Mouse (Mus musculus): ENCODE results near the gene Ppp1r21. TPM values are rescaled to one million over a fixed set of nuclear protein-coding genes. Genes with fewer than 3 reads are reported as not detected.

Gene Ppp1r21
- total RNA-seq, 2 experiments from 2014 or later = 13.6 to 15.9 TPM

DNA sequence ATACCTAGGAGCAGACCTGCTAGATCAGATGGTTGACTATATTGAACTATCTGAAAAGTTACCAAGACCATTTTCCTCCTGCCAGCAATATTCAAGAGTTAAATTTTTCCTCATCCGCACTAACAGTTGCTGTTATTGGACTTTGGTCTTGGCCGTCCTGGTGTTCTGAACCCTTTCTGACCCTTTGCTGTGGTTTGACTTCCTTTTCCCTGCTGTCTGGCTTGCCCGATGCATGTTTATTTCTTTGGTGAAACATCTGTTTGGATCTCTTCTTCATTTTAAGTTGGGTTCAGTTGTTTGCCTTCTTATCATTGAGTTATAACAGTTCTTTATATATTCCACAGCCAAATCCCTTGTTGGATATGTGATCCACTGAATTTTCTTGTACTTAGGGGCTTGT lies 33.7 kb downstream of the Ppp1r21 start:
- ATAC-seq (replicated peaks; ENCODE audit: low FRiP score, poor library complexity, severe bottlenecking) = no peak

DNA sequence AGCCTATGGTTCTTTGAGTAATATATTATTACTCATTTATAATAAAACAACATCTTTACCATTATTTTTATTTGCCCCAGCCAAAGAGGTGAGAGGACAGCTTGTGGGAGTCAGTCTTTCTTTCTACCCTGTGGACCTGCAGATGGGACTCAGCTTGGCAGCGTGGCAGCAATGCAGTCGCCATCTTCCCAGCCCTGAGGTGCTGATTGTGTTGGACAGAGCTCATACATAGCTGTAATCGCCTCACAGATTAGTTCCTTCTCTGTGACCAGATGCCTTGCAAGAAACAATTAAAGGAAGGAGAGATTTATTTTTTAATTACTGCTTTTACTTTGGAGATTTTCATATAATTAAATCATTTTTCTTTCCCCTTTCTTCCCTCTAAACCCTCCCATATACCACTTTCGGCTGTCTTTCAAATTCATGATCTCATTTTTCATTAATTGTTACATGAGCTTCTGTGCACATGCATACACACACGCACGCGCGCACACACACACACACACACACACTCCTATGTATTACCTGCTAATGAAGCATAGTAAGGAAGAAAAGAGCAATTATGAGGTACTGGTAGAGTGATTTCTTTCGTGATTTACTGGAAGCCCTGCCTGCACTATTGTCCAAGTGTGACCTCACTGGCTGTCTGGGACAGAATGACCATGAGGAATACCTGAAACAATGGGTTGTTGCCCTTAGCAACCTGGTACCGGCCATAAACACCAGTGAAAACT lies 40.1 kb downstream of the Ppp1r21 start:
- no peak for ATAC-seq (replicated peaks; ENCODE audit: low FRiP score, poor library complexity, severe bottlenecking)

DNA sequence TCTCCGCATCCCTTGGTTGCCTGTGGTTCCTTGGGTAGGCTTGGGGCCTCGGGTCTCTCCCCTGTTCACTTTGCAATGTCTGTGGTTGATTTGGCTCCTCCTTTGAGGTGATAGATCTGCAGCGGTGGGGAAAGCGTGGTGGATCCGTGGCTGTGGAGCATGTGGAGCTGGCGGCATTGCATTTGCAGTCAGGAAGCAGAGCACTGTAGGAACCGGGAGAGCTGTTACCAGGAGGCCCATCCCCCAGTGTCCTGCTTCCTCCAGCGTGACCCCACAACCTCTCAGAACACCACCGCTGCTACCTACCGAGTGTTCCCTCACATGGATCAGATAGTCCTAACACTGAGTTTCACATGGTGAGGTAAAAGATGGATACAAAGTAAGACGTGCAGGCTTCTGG lies 40.9 kb downstream of the Ppp1r21 start:
- ATAC-seq (replicated peaks; ENCODE audit: low FRiP score, poor library complexity, severe bottlenecking) = no peak

DNA sequence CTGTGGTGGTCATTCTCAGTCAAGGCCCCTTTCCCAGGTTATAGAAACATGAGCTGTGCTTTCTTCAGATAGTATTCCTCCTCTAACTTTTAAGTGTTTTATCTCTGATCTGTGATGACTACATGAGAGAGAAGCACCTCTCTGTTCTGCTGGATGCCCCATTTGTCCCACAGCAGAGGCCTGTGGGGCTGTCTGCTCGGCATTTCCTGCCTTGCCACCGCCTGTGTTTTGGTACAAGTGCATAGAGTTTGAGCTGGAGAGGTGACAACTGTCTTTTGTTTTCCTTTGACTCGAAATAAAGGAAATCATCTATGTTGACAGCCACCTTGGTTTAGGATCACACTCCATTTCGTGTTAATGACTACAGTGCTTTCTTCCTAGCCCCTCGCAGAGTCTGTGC lies 44.9 kb downstream of the Ppp1r21 start:
- ATAC-seq (replicated peaks; ENCODE audit: low FRiP score, poor library complexity, severe bottlenecking) = no peak

DNA sequence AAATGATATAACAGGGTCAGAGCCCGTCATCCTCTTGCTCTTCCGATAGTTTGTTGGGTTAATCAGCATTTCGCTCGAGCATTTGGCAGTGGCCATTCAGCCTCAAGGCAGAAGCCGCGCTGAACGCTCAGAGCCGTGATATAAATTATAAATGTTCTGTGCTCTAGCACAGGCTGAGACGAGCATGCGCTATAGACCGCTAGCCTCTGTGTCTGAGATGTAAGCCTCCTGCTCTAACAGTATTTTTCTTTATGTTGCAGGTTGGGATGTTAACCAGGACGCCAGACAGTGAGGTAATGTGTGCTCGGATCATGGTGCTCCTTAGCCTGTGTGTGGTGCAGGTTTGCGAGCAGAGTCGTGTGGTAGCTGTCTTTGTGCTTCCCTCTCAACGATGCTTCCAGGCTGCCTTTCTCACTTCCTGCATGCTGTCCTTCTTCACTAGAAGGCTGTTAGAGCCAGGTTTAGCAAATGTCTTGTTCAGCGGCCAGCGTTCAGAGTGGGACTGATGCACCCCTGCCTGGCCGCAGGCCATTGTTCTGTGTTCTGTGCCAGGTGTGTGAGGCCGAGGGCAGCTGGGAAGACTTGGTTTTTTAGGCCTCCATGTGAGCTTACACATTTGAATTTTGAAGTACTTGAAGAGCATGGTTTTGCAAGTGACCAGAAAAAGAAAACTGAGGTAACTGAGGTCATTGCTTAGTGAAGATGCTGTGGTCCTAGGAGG lies 48.8 kb downstream of the Ppp1r21 start:
- no peak for ATAC-seq (replicated peaks; ENCODE audit: low FRiP score, poor library complexity, severe bottlenecking)

DNA sequence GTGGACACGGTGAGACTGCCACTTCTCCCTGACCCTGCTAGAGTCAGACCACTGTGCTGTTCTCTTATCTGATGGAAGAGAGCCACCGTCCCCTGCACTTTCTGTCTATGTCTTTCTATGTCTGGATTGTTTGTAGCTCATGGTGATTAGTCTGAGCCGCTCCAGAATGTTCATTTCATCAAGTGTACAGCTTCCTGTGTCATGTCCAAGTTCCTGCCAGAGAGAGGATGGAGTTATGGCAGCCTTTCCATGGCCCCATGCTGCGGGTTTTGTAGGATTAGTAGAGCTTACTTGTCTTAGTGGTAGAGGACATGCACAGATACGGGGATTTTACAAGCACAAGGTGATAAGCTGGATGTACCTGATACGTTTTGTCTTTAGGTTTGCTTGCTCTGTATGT lies 50.6 kb downstream of the Ppp1r21 start:
- no peak for ATAC-seq (replicated peaks; ENCODE audit: low FRiP score, poor library complexity, severe bottlenecking)

DNA sequence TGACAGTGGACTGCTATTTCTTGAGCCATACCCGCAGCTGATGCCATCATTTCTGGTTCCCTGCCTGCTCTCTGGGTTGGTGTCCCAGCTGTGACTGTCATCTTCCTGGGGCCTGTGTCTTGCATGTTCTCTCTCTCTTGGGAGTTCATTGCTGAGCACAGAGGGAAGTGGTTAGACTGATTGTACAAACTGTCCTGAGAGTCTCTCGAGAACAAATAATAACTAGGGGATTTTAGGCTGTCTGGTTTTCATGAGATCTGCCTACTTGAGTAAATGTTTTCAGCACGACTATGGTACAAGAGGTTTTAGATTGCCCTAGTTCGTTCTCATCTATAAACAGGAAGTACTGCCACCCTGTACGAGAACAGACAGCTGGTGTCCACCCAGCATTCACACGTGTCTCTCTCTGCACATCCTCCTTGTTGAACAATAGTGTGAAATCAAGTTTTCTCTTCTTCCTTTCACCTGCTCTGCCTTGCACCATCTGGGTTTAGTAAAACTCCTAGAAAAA lies 51.6 kb downstream of the Ppp1r21 start:
- ATAC-seq (replicated peaks; ENCODE audit: low FRiP score, poor library complexity, severe bottlenecking) = no peak

DNA sequence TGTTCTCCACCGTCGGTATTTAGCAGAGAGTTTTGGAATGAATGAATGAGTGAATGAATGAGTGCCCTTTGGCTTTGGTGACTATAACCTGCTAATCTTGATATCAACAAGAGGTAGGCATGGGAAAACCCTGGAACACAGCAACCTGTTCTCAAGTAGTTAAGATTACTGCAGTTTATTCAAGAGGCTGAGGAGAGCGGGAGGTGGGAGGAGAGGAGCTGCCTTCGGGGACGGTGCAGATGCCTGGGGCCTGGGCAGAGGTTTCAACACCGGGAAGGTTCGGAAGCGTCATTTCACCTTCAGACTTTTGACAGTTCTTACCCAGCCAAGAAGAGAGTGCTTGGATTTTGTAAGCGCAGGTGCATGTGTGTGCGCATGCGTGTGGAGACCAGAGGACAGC lies 53.1 kb downstream of the Ppp1r21 start:
- no peak for ATAC-seq (replicated peaks; ENCODE audit: low FRiP score, poor library complexity, severe bottlenecking)

DNA sequence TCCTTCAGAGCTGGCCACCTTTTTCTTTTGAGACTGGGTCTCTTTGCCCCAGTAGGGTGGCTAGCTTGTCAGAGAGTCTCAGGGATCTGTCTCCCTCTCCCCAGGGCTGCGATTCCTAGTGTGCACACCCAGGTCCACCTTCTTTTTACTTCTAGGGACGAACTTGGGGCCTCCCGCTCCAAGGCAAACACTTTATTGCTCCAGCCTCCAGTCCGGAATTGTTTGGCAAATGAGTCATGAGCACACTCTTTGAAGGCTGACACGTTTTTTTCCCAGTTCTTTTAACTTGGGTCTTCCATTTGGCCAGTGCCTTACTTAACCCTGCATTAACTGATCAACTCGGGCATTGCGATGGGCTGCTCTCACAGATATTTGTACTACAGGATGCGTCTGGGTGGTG lies 53.5 kb downstream of the Ppp1r21 start:
- no peak for ATAC-seq (replicated peaks; ENCODE audit: low FRiP score, poor library complexity, severe bottlenecking)

DNA sequence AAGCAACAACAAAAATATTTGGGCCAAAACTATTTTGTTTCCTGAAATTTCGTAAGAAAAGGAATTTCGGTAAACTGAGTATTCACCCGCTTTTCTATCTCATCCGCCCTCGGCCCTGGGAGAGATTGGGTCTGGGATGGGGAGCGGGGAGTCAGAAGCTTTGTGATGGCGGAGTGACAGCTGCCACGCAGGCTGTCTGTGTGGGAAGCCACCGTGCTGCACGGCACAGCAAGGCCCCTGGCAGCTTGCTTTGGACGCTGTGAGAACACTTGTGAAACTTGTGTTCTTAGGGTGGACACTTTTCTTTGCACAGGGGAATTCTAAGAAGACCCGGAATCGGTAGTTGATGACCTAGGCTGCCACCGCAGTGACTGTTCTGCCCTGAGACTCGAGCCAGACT lies 57.5 kb downstream of the Ppp1r21 start:
- ATAC-seq (replicated peaks; ENCODE audit: low FRiP score, poor library complexity, severe bottlenecking) = no peak

DNA sequence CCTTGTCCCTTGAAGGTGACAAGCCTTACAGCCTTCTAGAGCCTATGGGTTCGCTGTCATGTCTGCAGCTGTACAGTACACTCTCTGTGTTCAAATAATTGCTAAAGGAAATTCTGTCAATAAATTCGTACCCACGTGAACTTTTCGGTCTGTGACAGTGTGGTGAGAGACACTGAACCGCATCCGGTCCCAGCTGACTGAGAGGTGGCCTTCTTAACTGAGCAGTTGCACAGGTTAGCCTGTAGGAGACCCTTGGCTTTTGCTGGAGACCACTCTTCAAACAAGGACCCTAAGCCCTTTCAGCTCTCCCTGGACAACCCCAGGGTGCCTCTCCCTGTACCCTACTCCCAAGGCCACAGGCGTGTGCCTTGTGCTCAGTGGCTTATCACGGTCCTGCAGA lies 58.3 kb downstream of the Ppp1r21 start:
- ATAC-seq (replicated peaks; ENCODE audit: low FRiP score, poor library complexity, severe bottlenecking) = no peak

DNA sequence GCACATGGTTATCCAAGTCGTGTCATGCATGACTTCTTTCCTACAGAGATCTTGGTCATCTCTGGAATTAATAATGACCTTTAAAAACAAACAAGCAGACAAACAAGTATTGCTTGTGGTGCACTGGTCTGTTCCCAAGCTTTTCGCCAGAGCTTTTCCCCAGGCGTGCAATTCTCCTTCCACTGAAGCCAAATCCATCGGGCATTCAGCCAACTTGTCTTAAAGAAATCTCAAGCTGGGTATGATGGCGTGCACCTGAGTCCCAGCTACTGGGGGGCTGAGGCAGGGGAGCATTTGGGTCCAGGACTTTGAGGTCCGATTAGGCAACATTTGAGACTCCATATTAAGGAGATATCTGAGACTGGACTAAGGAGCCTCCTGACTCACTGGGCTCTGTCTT lies 60.3 kb downstream of the Ppp1r21 start:
- ATAC-seq (replicated peaks; ENCODE audit: low FRiP score, poor library complexity, severe bottlenecking) = no peak

DNA sequence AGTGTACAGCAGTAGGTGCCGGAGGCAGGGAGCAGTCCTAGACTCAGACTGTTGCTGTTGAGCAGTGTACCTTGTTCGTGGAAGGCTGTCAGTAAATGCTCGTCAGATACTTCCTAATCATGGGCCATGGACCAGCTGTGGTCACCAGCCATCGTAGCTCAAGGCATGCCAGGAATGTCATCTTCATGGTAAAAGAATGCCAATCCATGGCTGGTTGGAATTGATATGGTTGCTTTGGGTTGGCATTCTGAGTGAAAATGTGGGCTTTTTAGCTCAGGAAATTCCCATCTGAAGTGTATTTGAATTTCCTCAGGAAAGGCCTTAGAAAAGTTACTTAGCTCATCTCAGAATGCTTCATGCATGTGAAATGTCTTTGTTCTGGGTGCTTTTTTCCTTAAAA lies 65.2 kb downstream of the Ppp1r21 start:
- ATAC-seq (replicated peaks; ENCODE audit: low FRiP score, poor library complexity, severe bottlenecking) = no peak

DNA sequence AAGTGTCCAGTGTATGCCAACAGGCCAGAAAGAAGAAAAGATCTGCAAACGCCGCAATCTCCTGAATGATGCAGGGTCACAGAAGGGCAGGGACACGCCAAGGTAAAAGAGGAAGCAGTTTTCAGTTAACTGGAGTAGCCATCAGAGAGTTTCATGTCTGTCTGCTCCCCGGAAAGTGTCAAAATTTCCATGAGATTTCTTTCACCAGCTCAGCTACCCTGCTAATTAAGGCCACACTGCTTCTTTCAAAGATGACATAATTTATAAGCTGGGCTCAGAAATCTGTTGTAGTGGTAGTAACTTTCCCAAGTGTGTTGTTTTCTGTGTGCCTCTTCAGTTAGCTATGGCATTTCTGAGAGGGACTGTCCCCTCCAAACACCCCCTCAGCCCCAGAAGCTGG lies 66.2 kb downstream of the Ppp1r21 start:
- no peak for ATAC-seq (replicated peaks; ENCODE audit: low FRiP score, poor library complexity, severe bottlenecking)

DNA sequence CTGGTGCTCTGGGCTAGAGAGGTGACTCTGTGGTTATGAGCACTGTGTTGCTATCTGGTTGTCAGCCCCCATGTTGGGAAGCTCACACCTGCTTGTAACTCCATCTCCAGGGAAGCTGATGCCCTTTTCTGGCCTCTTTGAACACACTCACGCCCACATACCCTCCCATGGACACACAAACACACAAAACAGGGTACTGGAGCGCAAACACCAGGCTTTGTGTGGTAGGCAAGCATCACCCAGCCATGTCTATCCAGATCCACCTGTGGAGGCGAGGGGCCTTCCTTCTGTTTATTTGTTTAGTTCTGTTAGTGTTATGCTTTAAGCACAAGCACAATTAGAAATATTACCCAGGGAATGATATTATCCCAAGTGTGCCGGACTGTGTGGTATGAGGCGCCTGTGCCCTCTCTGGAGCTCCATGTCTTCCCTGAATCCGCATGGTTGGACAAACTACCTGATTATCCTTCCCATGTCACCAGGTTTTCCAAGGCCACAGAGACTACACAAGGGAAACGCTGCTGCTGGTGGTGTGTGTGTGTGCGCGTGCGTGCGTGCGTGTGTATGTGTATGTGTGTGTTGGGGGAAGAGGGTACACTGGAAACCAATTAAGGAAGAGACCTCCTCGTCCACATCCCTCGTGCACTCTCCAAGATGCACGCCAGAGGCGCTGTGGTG lies 66.8 kb downstream of the Ppp1r21 start:
- ATAC-seq (replicated peaks; ENCODE audit: low FRiP score, poor library complexity, severe bottlenecking) = no peak

DNA sequence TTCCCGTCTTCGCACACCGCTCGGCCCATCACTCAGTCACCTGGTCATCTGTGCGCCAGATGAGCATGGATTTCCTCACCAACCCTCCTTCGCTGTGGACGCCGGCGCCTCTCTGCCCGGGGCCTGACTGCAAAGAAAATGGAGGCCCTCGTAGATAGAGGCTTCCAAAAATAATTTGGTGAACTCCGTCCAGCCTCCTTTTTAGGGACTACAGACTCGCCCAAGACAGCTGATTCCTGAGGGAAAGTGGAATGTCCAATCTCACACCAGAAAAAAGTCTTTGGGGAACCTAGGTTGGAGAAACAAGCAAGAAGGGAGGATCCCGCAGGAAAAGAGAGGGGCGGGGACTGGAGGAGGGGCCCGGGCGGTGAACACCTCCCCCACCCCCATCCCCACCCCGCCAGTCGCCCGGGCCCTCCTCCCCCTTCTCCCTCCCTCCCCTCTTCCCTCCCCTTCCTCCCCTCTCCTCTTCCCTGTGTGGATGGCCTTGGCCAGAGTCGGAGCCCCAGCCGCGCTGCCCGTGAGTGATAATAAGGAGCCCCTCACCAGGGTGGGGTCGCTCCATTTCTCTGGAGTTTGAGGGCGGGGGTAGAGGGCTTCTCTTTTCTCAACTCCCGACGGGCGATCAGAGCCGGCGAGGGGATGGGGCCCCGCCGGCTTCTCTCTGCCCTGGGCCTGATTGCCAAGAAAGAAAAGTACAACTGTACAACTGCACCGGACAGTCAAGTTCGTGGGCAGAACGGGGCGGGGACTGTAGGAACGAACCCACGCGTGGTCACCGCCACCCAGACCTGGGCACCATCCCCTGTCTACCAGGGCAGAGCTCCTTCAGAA lies 67.5 kb downstream of the Ppp1r21 start, which contains the start of gene Ston1:
Gene Ston1 (plus strand): TSS at position 463 of the 834 bp plus-strand sequence.
- no peak for ATAC-seq (replicated peaks; ENCODE audit: low FRiP score, poor library complexity, severe bottlenecking)

DNA sequence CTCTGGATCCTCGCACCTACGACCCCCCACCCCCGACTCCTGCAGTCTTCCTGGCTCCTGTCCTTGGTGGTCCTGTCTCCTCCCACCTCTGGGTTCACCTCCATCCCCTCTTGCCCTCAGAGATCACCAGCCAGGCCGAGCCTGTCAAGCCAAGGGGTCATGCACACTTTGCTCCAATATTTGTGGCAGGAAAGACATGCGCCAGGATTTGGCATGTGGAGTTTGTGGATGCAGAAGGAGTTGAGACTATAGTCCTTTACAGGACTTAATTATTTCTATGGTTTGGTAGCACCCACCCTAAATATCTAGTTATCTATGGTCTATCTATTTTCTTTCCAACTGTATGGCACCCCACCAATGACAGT lies 68.1 kb downstream of the Ppp1r21 start:
- ATAC-seq (replicated peaks; ENCODE audit: low FRiP score, poor library complexity, severe bottlenecking) = no peak

DNA sequence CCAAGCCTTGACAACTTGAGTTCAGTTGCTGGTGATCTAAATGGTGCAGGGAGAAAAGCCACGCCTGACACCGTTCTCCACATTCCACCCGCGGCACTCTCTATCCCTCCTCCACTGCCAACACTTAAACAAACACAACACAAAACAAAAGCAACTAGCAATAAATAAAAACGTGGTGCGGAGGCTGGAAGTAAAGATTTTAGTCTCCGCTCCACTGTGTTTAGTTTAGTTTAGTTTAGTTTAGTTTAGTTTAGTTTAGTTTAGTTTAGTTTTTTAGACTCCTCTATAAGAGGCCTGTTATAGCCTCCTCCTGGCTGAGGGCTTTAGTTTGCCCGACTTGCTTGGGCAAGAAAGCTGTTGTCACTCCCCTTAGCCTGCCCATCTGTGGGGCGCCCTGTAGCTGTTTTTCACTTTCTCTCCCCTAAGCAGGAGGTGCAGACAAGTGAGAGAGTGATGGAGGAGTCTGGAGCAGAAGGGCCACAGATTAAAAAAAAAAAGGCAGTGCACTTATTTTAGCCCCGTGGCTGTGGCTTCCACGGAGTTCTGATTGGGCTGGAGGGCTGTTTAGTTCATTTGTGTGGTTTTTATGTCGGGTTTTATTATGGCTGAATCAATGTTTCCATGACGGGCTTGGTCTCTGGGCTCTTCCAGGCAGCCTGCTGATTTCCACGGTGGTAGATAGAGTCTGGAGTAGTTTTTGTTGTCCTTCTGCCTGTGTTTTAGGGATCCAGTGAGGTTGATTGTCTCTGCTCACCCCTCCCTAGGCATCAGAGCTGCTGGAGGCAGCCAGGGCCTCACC lies 68.9 kb downstream of the Ppp1r21 start:
- no peak for ATAC-seq (replicated peaks; ENCODE audit: low FRiP score, poor library complexity, severe bottlenecking)

DNA sequence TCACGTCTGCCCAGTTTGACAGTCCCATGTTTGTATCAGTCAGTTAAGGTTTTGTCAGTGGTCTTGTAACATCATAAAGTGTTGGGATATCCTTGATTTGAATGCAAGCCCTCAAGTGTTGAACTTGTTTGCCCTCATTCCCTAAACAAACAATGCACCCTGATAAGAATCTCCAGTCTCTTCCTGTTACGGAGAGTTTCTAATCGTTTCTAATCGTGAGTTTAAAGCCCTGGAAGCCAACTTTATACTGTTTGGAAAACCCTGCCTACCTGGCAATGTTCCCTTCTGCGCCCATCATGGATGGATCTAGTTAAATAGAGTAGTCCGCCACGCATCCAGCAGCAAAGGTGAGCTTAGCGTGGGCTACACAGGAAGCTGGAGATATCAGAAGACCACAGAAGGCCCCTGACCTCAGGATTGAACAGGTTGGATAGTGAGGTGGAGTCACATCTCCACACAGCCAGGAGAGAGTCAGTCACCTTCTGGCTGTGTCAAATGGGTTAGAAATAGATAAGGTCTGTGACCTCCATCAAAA lies 70.6 kb downstream of the Ppp1r21 start:
- ATAC-seq (replicated peaks; ENCODE audit: low FRiP score, poor library complexity, severe bottlenecking) = no peak
